Mouse (Mus musculus): ENCODE results near the gene Yipf2. TPM values are rescaled to one million over a fixed set of nuclear protein-coding genes. Genes with fewer than 3 reads are reported as not detected.
A peak's percentile ranks its signal among the peaks of the same experiment; 100 is the strongest.
"Not testable (repeated sequence)": the region's sequence is repeated elsewhere in the genome, so short reads cannot be mapped to it uniquely, and the experiment has no call there.

Yipf2 gene
- total RNA-seq, 1 experiment from 2014 or later = 23.2 TPM

- DNase-seq = peak; percentile 40
Observed at GRCm38 (mm10) chr9:21598198-21598597, 5.6 kb upstream of the Yipf2 start.

- no peak for DNase-seq
Observed at GRCm38 (mm10) chr9:21594838-21595237, 2.2 kb upstream of the Yipf2 start.

GRCm38 (mm10) chr9:21594350-21594749, 1.7 kb upstream of the Yipf2 start:
- DNase-seq = not testable (repeated sequence)

- peak; percentile 87 for DNase-seq
Observed at GRCm38 (mm10) chr9:21593122-21593721, 594 bp upstream of the Yipf2 start.

- no peak for DNase-seq
Observed at GRCm38 (mm10) chr9:21591831-21592702, 561 bp downstream of the Yipf2 start.

- no peak for DNase-seq
Observed at GRCm38 (mm10) chr9:21591127-21591830, 1.3 kb downstream of the Yipf2 start.

- DNase-seq = no peak
Observed at GRCm38 (mm10) chr9:21589538-21589937, 3.1 kb downstream of the Yipf2 start.

GRCm38 (mm10) chr9:21588350-21588749, 4.3 kb downstream of the Yipf2 start:
- no peak for DNase-seq

- DNase-seq = no peak
Observed at GRCm38 (mm10) chr9:21587678-21588349, 4.8 kb downstream of the Yipf2 start.

GRCm38 (mm10) chr9:21585401-21585800, 7.2 kb downstream of the Yipf2 start:
- no peak for DNase-seq

- DNase-seq = no peak
Observed at GRCm38 (mm10) chr9:21578226-21578625, 14.4 kb downstream of the Yipf2 start.

GRCm38 (mm10) chr9:21576286-21576685, 16.3 kb downstream of the Yipf2 start:
- no peak for DNase-seq

GRCm38 (mm10) chr9:21575253-21575652, 17.4 kb downstream of the Yipf2 start:
- no peak for DNase-seq

- DNase-seq = no peak
Observed at GRCm38 (mm10) chr9:21574012-21574801, 18.4 kb downstream of the Yipf2 start.

GRCm38 (mm10) chr9:21568657-21569255, 23.9 kb downstream of the Yipf2 start:
- no peak for DNase-seq

- DNase-seq = no peak
Observed at GRCm38 (mm10) chr9:21567051-21567450, 25.6 kb downstream of the Yipf2 start.

- no peak for DNase-seq
Observed at GRCm38 (mm10) chr9:21566538-21566937, 26.1 kb downstream of the Yipf2 start.

GRCm38 (mm10) chr9:21565004-21565586, 27.5 kb downstream of the Yipf2 start:
- no peak for DNase-seq

GRCm38 (mm10) chr9:21564420-21564819, 28.2 kb downstream of the Yipf2 start:
- DNase-seq = no peak

GRCm38 (mm10) chr9:21559151-21559550, 33.5 kb downstream of the Yipf2 start:
- DNase-seq = no peak

- peak; percentile 60 for DNase-seq
Observed at GRCm38 (mm10) chr9:21558366-21558765, 34.3 kb downstream of the Yipf2 start.

Data from adrenal gland, postnatal 14 days (tissue).